Mouse (Mus musculus): Measurements from ENCODE around the gene Plvap.

DNA sequence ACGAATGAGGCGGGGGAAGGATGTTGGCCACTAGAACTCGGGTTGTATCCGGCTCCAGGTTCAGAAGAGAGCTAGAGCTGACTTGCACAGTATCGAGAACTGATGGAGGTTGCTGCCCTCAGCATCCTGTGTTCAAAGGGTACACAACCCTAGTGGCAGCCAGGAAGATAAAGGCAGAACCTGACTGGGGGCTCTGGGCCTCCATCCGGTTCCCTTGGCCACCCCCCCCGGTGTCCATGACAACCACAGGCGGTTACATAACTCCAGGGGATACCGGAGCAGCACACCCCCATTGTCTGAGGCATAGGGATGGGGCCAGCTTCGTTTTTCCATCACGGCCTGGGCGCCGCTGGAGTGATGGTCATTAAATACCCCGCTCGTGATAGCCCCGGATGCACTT is 48.8 kb downstream of the Plvap start:
- TF ChIP-seq CTCF (IDR thresholded peaks at IDR 0.05; ENCODE audit: extremely low read depth, insufficient read length, insufficient replicate concordance, low read depth, low read length) (no peak), POLR2A (IDR thresholded peaks at IDR 0.05; ENCODE audit: low read depth, low read length) (no peak)
